Mouse (Mus musculus): ENCODE data around the gene H2-M10.1.
A peak's percentile ranks its signal among the peaks of the same experiment; 100 is the strongest.
"Not testable (repeated sequence)": the region's sequence is repeated elsewhere in the genome, so short reads cannot be mapped to it uniquely, and the experiment has no call there.

Gene H2-M10.1

DNA sequence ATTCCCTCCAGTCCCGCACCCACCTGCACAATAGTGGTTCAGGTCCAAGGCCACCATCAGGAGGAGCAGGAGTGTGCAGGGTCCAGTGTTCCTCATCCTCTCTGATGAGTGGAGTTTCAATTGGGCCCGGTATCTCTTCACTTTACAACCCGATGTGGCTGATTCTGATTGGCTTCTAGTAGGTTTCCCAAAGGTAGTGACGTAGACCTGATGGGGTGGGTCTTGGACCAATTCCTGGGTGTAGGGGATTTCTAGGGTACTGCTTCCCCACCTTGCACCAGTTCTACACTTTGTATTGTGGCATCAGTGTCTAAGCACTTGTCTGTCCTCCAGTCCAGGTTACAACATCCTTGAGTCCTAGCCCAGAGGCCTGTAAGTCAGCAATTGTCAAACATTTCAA lies at the start of gene H2-M10.1:
H2-M10.1 (minus strand) TSS at position 101 of the 400 bp plus-strand sequence.
- no peak for DNase-seq (ENCODE audit: low read depth, low spot score)

- DNase-seq (ENCODE audit: low read depth, low spot score) = not testable (repeated sequence)
Measured at GRCm38 (mm10) chr17:36368317-36368716, 42.4 kb upstream of the H2-M10.1 start, which contains the start of gene H2-M10.3. Gene H2-M10.3 (minus strand): TSS chr17:36368417.

GRCm38 (mm10) chr17:36362404-36362803 lies 36.4 kb upstream of the H2-M10.1 start:
- not testable (repeated sequence) for DNase-seq (ENCODE audit: low read depth, low spot score)

GRCm38 (mm10) chr17:36357512-36357911 lies 31.6 kb upstream of the H2-M10.1 start:
- DNase-seq (ENCODE audit: low read depth, low spot score) = peak; percentile 37

DNA sequence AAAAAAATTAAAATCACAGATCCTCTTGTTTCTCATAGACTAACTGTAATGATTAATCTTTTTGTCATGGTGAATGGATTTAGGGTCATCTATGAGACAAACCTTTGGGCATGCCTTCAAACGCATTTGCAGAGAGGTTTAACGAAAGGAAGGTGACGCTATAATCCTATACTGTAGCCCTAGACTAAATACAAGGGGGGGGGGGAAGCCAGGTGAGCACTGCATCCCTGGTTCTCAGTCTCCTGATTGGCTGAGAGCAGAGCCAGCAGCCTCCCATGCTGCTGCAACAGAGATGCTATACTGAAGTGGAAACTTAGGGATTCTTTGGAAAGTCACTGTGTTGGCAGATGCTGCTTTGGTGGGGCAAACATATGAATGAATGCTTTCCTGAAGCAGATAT lies 29.8 kb upstream of the H2-M10.1 start:
- no peak for DNase-seq (ENCODE audit: low read depth, low spot score)

DNA sequence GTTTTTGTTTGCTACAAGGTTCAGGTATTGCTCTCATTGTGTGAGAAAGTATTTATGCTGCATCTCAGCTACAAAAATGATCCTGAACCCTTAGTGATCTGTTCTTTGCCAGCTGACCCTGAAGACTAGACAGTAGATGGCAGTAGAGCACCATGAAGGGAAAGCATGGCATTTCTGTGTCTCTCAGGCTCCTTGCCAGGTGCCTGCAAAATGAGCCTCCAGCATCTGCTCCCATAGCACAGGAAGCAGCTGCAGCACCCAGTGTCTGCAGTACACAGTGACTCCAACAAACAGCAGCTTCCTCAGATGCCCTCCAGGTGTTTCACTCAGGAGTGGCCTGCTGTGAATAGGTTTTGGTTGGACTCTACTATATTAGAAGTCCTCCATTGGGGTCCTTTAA lies 29.4 kb upstream of the H2-M10.1 start:
- DNase-seq (ENCODE audit: low read depth, low spot score) = peak; percentile 51

DNA sequence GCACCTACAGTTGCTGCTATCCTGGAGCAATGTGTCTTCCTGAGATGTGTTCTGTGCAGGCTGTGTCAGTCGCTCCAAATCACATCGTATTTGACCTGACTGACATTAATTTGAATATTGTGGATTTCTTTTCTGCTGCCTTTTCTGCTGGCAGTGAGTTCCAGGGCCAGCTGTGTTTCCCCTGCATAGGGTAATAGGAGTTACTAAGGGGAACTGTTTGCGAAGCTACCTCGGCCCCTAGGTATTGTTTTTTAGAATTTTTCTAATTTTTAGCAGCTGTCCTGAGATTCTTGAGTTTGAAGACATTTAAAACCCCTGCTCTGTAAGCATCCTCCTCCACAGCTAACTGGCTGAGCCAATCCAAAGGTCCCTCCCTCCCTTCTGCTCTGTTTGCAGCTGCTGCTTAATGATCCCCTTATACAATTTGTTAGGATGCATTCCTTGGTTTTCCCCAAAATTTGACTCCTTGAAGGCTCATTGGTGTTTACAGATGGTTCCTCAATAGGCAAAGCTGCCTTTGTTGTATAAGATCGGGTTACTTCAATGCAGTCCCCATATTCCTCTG lies 10.2 kb downstream of the H2-M10.1 start:
- DNase-seq (ENCODE audit: low read depth, low spot score) = no peak

- peak; percentile 85 for DNase-seq (ENCODE audit: low read depth, low spot score)
Measured at GRCm38 (mm10) chr17:36315041-36315688, 10.8 kb downstream of the H2-M10.1 start.

GRCm38 (mm10) chr17:36314511-36314910 lies 11.4 kb downstream of the H2-M10.1 start:
- peak; percentile 59 for DNase-seq (ENCODE audit: low read depth, low spot score)

DNA sequence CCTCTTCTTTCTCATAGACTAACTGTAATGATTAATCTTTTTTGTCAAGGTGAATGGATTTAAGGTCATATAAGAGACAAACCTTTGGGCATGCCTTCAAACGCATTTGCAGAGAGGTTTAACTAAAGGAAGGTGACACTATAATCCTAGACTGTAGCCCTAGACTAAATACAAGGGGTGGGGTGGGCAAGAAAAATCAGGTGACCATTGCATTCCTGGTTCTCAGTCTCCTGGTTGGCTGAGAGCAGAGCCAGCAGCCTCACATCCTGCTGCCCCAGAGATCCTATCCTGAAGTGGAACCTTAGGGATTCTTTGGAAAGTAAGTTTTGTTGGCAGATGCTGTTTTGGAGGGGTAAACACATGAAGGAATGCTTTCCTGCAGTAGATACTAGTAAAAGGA lies 16.7 kb downstream of the H2-M10.1 start:
- DNase-seq (ENCODE audit: low read depth, low spot score) = no peak

DNA sequence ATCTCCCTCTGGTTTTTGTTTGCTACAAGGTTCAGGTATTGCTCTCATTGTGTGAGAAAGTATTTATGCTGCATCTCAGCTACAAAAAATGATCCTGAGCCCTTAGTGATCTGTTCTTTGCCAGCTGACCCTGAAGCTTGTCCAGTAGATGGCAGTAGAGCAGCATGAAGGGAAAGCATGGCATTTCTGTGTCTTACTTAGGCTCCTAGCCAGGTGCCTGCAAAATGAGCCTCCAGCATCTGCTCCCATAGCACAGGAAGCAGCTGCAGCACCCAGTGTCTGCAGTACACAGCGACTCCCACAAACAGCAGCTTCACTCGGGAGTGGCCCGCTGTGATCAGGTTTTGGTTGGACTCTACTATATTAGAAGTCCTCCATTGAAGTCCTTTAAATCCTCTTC lies 17.1 kb downstream of the H2-M10.1 start:
- peak; percentile 89 for DNase-seq (ENCODE audit: low read depth, low spot score)

GRCm38 (mm10) chr17:36286390-36286789 lies 39.6 kb downstream of the H2-M10.1 start, which contains the start of gene H2-M10.2:
Gene H2-M10.2 (minus strand): TSS chr17:36286490.
- DNase-seq (ENCODE audit: low read depth, low spot score) = no peak

- no peak for DNase-seq (ENCODE audit: low read depth, low spot score)
Measured at GRCm38 (mm10) chr17:36281521-36282245, 44.3 kb downstream of the H2-M10.1 start.

DNA sequence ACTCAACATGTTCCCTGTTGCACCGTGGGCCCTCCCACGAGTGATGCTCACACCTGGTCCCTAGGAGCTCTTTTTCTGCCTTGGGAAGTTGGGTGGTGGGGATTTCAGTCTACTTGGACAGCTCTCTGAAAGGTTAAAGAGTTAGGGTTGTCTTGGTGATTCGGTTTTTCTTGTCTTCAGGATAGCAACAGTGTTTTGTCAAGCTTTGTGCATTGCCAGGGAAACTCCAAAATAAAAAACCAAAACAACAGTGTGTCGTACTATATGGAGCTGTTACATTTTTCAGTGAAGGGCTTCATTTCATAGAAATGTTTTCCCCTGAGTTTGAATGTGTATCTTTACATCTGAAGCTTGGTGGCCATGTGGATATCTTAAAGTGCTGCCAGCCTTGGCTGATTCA lies 51.2 kb downstream of the H2-M10.1 start:
- DNase-seq (ENCODE audit: low read depth, low spot score) = peak; percentile 30

DNA sequence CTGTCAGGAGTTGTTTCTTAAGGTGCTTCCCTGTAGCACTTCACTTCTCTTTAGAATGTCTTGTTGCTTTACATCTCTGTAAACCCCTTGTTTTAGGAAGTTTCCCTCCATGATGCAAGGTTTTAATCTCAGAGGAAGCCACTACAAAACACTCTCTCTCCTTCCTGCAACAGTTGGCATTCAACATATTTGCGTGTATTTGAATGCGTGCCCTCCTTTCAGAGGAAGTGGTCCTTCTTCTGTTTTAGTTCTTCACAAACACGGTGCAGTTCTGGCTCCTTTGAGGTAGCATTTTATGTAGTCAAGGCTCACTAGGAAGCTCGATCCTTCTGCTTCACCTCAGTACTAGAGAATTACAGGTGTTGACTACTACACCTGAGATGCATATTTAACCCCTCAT lies 52.2 kb downstream of the H2-M10.1 start:
- no peak for DNase-seq (ENCODE audit: low read depth, low spot score)
